Mouse (Mus musculus) neural tube, embryonic 11.5 days (tissue): ENCODE data around the gene Kpnb1. TPM values are rescaled to one million over a fixed set of nuclear protein-coding genes. Genes with fewer than 3 reads are reported as not detected.

Experiments used
- ATAC-seq: fragments of 200-750 bp; cut with Nextera tagmentation; 2 replicates; pipeline ENCODE4 v1.8.0; 2017; ENCODE audit warnings: moderate number of reproducible peaks, mild to moderate bottlenecking, moderate TSS enrichment, moderate library complexity; ENCODE audit not compliant: insufficient read depth, low FRiP score, low TSS enrichment
- DNase-seq: peaks from one replicate; pipeline ENCODE4 v3.0.0-alpha.2; 2015; ENCODE audit warnings: low spot score
- H3K27ac ChIP-seq: fragments of 300-500 bp; sonication (generic); 2 replicates; pipeline ENCODE4 v1.5.1; 2014; ENCODE audit warnings: low read depth, mild to moderate bottlenecking, low read length
- H3K27me3 ChIP-seq: fragments of 300-500 bp; sonication (generic); 2 replicates; pipeline ENCODE4 v1.6.1; 2014; ENCODE audit warnings: mild to moderate bottlenecking, low read length, mixed read lengths; ENCODE audit not compliant: control insufficient read depth, insufficient read depth
- H3K36me3 ChIP-seq: fragments of 300-500 bp; sonication (generic); 2 replicates; pipeline ENCODE4 v1.6.1; 2014; ENCODE audit warnings: mild to moderate bottlenecking, low read length, moderate library complexity, mixed read lengths; ENCODE audit not compliant: control insufficient read depth, insufficient read depth
- H3K4me1 ChIP-seq: fragments of 300-500 bp; sonication (generic); 2 replicates; pipeline ENCODE4 v1.6.1; 2014; ENCODE audit warnings: low read length, mixed read lengths; ENCODE audit not compliant: control insufficient read depth, insufficient read depth
- H3K4me2 ChIP-seq: fragments of 300-500 bp; sonication (generic); 2 replicates; pipeline ENCODE4 v1.6.1; 2014; ENCODE audit warnings: low read depth, mild to moderate bottlenecking, moderate library complexity
- H3K4me3 ChIP-seq: fragments of 300-500 bp; sonication (generic); 2 replicates; pipeline ENCODE4 v1.5.1; 2014; ENCODE audit warnings: low read depth, low read length
- H3K9ac ChIP-seq: fragments of 300-500 bp; sonication (generic); 2 replicates; pipeline ENCODE4 v1.6.1; 2014; ENCODE audit warnings: mild to moderate bottlenecking, low read length
- H3K9me3 ChIP-seq: fragments of 300-500 bp; sonication (generic); 2 replicates; pipeline ENCODE4 v1.6.1; 2016; ENCODE audit warnings: low read length; ENCODE audit not compliant: control insufficient read depth
- WGBS: fragments of 180-500 bp; shearing (Covaris S2); extraction: QIAGEN DNeasy Blood & Tissue Kit; methylation state at CpG from one replicate; pipeline ENCODE4 v1.1.7; 2014; 5-methylcytosine and 5-hydroxymethylcytosine counted together
- polyA plus RNA-seq: library from polyadenylated mRNA; unstranded; fragments of >200 nt; fragmentation: Nextera tagmentation; extraction: Ambion mirVana; gene quantifications from 2 replicates; pipeline ENCODE4 v1.2.1, GENCODE M21; 2014

Gene Kpnb1
- polyA plus RNA-seq, 1 experiment from 2014 or later = 85.3 TPM

DNA sequence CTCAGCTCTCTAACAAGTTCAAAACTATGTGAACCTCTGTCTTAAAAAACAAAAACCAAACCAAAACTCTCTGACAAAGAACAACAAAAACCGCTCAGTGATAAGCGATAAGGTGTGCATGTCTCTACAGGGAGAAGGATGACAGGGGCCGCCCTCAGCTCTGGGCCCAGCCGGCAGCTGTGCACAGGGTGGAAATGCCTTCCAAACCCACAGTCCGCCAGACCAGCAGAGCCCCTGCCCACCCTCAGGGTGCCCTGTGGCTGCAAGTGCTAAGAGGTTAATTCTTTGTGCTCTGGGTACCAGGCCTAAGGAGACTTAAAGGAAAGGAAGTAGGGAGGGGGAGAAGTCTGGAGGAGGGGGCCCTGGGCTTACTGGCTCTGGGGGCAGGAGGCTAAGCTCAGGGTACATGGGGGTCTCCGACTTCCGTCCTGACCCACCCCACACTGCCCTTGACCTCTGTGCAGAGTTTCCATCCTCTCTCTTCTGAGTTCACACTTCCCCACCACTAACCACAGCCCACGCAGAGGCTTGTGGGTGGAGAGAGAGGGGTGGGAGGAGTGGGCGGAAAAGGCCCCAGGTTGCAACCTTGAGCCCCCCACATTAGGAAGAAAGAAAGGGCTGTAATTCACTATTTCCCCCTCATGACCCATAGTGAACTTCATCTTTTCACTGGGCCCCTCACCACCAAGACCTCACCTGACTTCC, 44.3 kb downstream of the Kpnb1 start:
- DNase-seq (no peak), ATAC-seq (no peak)
- no peak overlapping the region for H3K9ac ChIP-seq
- no peaks in the 10 kb centered on the region for H3K9me3 ChIP-seq
- H3K4me1 ChIP-seq = peaks cover 15% of the 10 kb centered on the region
- H3K4me3 ChIP-seq = no peak overlapping the region
- H3K4me2 ChIP-seq = no peak overlapping the region
- 82% methylated on average over 9 of the region's 9 CpGs for WGBS
- peaks cover 13% of the 10 kb centered on the region for H3K27me3 ChIP-seq
- H3K36me3 ChIP-seq = no peaks in the 10 kb centered on the region; the same call in 1 of the 2 replicates
- H3K27ac ChIP-seq = no peak overlapping the region

DNA sequence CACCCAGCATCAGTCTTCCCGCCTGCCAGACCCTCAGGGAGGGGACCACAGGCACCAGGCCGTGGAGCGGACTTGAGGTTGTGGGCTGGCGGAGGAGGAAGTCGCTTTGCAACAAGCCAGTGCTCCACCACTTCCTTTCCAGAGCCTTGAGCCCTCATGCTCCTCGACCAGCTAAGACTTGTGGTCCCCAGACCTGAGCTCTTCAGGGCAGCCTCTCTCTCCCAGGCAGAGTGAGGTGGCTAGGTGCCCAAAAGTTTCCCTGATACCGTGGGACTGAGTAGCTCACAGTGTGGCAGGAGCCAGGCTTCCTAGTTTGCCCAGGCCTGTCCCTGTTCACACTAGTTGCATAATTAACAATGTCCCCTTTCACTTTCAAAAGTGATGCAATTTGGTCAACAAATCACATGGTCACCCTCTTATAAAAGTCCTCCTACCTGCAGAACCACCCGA, 45.5 kb downstream of the Kpnb1 start:
- H3K4me1 ChIP-seq = peaks cover 20% of the 10 kb centered on the region
- H3K4me3 ChIP-seq = no peak overlapping the region
- DNase-seq (no peak), ATAC-seq (no peak)
- 68% methylated on average over 8 of the region's 8 CpGs for WGBS
- no peak overlapping the region for H3K27ac ChIP-seq
- no peaks in the 10 kb centered on the region for H3K9me3 ChIP-seq
- peaks cover 13% of the 10 kb centered on the region for H3K27me3 ChIP-seq
- H3K36me3 ChIP-seq = no peaks in the 10 kb centered on the region
- H3K9ac ChIP-seq = no peak overlapping the region
- H3K4me2 ChIP-seq = no peak overlapping the region

DNA sequence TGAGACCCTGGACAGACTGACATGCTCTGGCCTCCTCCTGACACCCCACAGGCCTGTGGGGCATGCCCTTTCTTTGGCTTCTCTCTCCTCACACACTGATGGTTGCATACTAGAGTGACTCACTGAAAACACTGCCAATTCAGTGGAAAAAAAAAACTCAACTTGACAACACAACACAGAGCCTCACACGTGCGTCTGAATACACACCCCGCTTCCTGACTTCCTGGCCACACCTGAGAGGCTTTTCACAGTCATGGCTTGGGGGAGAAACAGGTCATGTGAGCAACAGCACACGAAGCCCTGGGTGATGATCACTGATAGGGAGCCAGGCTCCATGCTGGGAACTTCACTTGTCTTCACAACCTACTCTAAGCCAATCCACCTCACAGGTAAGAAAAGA, 46.9 kb downstream of the Kpnb1 start:
- H3K27me3 ChIP-seq = peaks cover 13% of the 10 kb centered on the region
- H3K9me3 ChIP-seq = no peaks in the 10 kb centered on the region
- H3K27ac ChIP-seq = no peak overlapping the region
- no peak overlapping the region for H3K9ac ChIP-seq
- peaks cover 17% of the 10 kb centered on the region for H3K4me1 ChIP-seq
- 79% methylated on average over 4 of the region's 4 CpGs for WGBS
- H3K4me2 ChIP-seq = no peak overlapping the region
- ATAC-seq (no peak), DNase-seq (no peak)
- no peaks in the 10 kb centered on the region for H3K36me3 ChIP-seq
- no peak overlapping the region for H3K4me3 ChIP-seq

DNA sequence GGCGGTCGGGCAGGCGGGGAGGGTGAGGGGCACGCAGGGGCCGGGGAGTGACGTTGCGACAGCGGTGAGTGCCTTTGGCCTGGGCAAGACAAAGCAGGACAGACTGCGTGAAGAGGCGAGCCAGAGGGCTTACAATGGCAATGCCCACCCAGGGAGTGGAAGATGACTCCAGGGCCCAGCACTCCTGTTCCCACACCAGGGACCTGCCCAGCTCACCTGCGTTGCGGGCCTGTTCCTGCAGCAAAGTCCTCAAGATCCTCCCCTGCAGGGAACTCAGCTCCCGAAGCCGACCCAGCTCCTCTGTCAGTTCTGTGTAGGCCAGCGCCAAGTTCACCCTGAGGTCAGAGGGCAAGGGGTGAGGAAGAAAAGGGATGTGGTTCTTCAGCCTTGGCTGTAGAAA, 48.4 kb downstream of the Kpnb1 start:
- Histone ChIP-seq H3K4me3 (peak overlapping the region; percentile 37), H3K27ac (no peak overlapping the region), H3K36me3 (no peaks in the 10 kb centered on the region), H3K4me2 (peak overlapping the region; percentile 83), H3K27me3 (peaks cover 13% of the 10 kb centered on the region), H3K9me3 (no peaks in the 10 kb centered on the region), H3K4me1 (peaks cover 17% of the 10 kb centered on the region), H3K9ac (peak overlapping the region; percentile 76)
- WGBS = 8% methylated on average over 14 of the region's 15 CpGs
- 0 out of 2 replicates have a peak, but pooled peaks have one; percentile 18 for ATAC-seq
- no peak for DNase-seq

DNA sequence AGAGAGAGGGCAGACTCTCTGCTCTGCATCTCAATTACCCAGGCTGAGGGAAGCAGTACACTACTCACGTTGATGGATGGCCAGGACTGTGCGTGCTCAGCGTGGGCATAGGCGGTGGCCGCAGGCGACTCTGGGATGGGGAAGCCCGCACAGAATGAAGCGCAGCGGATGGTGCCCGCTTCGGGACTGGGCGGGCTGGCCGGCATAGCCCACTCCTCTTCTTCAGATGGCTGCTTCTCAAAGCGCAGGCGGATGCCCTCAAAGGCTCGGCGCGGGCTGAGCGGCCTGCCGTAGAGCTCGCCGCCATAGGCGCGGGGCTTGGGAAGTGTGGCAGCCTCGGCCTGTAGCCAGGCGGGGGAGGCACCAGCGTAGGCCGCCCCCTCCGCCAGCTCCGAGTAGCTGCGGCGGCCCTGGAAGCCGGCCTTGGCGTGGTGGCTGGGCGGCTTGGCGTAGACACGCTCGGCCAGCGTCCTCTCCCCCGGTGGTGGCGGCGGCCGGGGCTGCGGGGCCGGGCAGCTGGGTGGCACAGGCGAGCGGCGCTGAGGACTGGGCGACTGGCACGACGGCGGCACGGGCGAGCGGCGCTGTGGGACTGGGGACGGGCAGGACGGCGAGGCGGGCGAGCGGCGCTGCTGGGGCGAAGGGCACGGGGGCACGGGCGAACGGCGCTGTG, 49.0 kb downstream of the Kpnb1 start:
- H3K27me3 ChIP-seq = peaks cover 13% of the 10 kb centered on the region
- H3K27ac ChIP-seq = peak overlapping the region; percentile 70
- no peaks in the 10 kb centered on the region for H3K9me3 ChIP-seq
- peaks cover 17% of the 10 kb centered on the region for H3K4me1 ChIP-seq
- 5% methylated on average over 52 of the region's 69 CpGs for WGBS
- DNase-seq = peak; percentile 72
- H3K4me3 ChIP-seq = peak overlapping the region; percentile 37
- peak; percentile 68 for ATAC-seq
- H3K4me2 ChIP-seq = peak overlapping the region; percentile 83
- no peaks in the 10 kb centered on the region for H3K36me3 ChIP-seq
- peak overlapping the region; percentile 76 for H3K9ac ChIP-seq

DNA sequence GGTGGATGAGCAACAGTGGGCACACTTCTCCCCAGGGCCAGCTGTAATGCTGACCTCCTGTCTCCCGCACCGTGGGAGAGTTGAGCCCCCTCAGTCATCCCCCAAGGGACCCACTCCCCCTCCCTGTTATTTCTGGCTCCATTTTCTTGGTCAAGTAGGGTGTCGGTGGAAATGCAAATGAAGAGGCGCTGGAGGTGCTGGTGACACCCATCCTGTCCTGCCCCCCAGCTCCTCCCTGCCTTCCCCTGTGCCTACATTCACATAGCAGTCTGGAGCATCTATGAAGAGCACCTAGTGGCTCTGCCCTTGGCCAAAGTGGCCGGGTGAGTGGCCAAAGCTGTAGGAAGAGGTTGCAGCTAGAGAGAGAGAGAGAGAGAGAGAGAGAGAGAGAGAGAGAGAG, 54.4 kb downstream of the Kpnb1 start:
- Histone ChIP-seq H3K27ac (no peak overlapping the region), H3K4me3 (no peak overlapping the region), H3K4me1 (peaks cover 5% of the 10 kb centered on the region), H3K36me3 (no peaks in the 10 kb centered on the region), H3K9me3 (no peaks in the 10 kb centered on the region), H3K27me3 (no peaks in the 10 kb centered on the region), H3K9ac (no peak overlapping the region), H3K4me2 (no peak overlapping the region)
- no peak for DNase-seq
- WGBS = 55% methylated on average over 5 of the region's 5 CpGs
- ATAC-seq = no peak

DNA sequence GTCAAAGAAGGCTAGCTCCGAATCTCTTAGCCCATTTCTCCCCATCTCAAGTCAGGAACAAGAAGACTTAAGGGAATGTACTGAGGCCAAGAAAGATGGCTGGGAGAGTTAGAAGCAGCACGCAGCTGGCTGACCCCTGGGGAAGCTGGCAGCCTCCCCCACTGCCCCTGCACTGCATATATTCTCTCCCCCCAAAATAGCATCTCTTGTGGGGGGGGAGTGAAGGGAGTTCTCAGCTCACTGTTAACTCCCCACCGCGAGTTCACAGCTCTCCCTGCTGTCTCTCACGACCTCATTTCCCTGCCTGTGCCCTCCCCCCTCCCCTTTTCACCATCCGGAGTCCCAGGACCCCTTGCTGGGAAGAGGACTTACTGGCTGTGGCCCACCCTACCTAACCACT, 55.5 kb downstream of the Kpnb1 start:
- Histone ChIP-seq H3K27me3 (no peaks in the 10 kb centered on the region), H3K27ac (no peak overlapping the region), H3K9me3 (no peaks in the 10 kb centered on the region), H3K4me3 (no peak overlapping the region), H3K4me2 (no peak overlapping the region), H3K36me3 (no peaks in the 10 kb centered on the region), H3K4me1 (0 out of 2 replicates have a peak, but pooled peaks cover 5% of the 10 kb centered on the region), H3K9ac (no peak overlapping the region)
- no peak for DNase-seq
- no peak for ATAC-seq
- WGBS = 24% methylated on average over 6 of the region's 6 CpGs

DNA sequence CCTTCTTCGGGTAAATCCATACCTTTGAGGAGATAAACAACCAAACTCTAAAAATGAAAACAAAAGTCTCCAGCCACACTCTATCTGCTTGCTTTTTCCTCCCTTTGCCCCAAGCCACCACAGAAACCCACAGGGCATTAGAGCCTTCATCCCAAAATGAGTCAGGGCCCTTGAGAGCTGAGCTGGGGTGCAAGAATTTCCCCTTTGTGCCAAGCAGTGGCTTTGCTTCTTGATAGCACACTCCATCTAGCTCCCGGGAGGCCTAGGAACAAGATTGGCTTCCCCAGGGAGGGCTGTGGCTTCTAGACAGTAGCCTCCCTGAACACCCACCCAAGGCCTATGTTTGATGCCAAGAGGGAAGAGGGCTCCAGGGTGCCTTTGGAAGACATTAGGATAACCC, 56.0 kb downstream of the Kpnb1 start:
- Histone ChIP-seq H3K4me3 (no peak overlapping the region), H3K4me1 (peaks cover 5% of the 10 kb centered on the region; the same call in 1 of the 2 replicates), H3K27ac (no peak overlapping the region), H3K9ac (no peak overlapping the region), H3K9me3 (no peaks in the 10 kb centered on the region), H3K27me3 (no peaks in the 10 kb centered on the region), H3K4me2 (no peak overlapping the region), H3K36me3 (no peaks in the 10 kb centered on the region)
- ATAC-seq = no peak
- WGBS = 79% methylated on average over 2 of the region's 2 CpGs
- DNase-seq = no peak

DNA sequence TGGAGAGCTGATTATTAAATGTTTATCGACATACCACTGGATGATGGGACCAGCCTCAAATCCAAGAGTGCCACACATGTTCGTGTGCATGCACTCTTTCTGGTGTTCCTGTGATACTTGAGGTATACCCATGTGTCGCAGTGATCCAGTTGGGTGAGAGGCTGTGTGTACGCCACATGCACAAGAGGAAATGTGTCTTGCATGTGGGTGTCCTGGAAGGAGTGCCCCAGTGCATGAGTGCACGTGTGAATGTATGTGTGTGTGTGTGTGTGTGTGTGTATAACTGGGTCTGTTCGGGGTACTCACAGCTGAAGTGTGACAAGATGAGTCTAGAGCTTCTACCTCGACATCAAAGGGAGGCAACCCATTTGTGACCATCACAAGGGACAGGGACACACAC, 57.4 kb downstream of the Kpnb1 start:
- Histone ChIP-seq H3K9ac (no peak overlapping the region), H3K4me1 (peaks cover 5% of the 10 kb centered on the region; the same call in 1 of the 2 replicates), H3K9me3 (no peaks in the 10 kb centered on the region), H3K27ac (no peak overlapping the region), H3K4me3 (no peak overlapping the region), H3K27me3 (no peaks in the 10 kb centered on the region), H3K4me2 (no peak overlapping the region), H3K36me3 (no peaks in the 10 kb centered on the region)
- no peak for ATAC-seq
- DNase-seq = no peak
- 88% methylated on average over 7 of the region's 7 CpGs for WGBS
